Mouse (Mus musculus): ENCODE data around the gene Ctnnbip1.

The Ctnnbip1 gene

GRCm38 (mm10) chr4:149521258-149521657 is 3.2 kb downstream of the Ctnnbip1 start:
- no peak for DNase-seq (ENCODE audit: low read depth, low spot score)

DNA sequence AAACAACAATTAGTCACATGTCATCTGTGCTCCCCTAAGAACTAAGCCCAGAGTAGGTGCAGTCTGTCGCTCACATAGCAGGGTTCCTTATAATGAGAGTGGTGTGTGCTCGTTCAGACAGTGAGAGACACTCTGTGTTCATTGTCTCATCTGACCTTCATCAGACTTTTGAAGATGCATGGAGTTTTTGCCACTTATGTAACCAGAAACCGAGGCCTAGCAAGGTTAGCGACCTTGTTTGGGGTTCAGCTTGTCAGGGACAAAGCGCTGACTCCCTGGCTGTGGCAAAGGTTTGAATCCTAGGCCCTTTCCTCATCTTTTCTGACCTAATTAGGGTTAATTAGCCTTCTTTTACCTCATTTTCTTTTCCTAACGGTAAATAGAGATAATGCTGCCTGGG is 5.9 kb downstream of the Ctnnbip1 start:
- DNase-seq (ENCODE audit: low read depth, low spot score): no peak

DNA sequence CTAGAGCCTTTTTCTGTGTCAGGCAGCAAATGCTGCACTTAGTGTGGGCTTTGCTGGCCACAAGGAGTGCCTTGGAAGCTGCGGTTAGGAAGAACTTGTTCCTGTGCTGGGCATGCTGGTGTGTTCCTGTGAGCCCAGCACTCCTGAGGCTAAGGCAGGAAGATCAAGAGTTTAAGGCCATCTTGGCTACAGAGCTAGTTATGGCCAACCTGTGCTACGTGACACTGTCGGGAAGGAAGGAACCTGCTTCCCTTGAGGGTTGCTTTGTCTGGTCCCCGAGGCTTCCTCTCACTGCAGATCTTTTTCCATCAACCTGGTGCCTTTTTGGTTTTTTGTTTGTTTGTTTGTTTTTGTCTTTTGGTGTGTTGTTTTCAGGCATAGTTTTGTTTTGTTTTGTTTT is 7.1 kb downstream of the Ctnnbip1 start:
- DNase-seq (ENCODE audit: low read depth, low spot score): no peak

DNA sequence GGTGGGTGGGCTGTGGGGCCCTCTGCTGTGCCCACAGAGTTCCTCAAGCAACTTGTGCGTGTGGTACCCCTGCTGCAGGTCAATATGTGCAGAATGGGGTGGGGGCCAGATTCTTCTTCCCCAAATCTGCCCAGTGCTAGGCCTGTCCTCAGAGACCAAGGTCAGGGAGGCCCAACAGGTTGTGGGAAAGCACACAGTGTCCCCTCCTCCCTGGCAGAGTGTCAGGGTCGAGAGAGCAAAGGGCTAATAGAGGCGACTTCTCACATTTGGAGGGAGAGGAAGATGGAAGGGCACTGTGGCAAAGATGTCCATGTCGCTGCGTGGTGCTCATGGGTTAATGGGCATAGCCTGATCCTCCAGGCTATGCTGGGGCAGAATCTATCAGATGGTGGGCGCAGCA is 7.8 kb downstream of the Ctnnbip1 start:
- no peak for DNase-seq (ENCODE audit: low read depth, low spot score)

- DNase-seq (ENCODE audit: low read depth, low spot score): peak; percentile 27
Measured at GRCm38 (mm10) chr4:149526330-149526729, 8.3 kb downstream of the Ctnnbip1 start.

DNA sequence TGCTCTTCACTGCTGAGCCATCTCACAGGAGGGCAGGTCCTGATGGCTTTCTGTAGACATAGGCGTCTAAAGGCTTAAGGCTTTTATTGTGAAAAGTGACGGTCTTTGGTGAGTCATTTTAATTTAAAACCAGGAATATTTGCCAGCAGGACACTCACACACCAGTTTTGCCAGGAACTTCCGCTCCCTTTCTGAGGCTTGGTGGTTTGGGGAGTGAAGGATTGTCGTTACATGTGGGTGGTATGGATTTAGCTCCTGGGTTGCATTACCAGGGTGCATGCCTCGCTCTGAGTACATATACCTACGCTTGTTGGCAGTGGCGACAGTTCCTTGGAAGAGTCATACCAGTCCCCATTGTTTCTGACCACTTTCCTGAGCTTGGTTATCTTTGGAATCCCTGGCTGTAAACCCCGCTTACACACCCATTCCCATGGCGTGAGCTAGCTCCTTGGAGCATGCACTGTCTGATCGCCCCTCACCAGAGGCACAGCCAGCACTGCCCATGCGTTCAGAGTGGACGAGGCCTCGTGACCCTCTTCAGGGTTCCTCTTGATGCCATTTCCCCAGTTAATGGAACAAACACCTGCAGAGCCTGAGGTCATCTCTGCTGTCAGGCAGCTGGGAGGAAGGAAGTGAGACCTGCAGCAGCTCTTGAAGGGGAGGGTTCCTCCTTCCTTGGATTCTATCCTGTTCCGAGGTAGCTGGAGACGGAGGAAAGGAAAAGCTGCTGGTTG is 9.8 kb downstream of the Ctnnbip1 start:
- no peak for DNase-seq (ENCODE audit: low read depth, low spot score)

- DNase-seq (ENCODE audit: low read depth, low spot score): no peak
Measured at GRCm38 (mm10) chr4:149529691-149530090, 11.7 kb downstream of the Ctnnbip1 start.

DNA sequence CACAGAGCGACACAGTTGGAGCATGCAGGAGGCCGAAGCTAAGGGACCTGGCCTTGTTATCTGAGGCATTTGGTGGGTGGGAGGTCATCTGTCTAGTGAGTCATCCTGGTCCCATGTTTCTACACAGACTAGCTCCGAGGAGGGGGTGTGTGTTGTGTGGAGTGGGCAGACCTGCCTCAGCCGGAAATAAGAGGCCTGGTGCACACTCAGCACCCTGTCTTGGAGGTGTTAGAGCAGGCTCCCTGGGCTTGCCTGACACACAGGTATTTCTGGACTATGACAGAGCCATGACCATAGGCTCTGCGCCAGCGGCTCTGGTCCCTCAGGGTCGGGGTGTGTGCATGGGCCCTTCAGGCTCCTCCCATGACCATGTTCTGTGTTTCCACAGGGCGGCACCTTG is 21.4 kb downstream of the Ctnnbip1 start:
- no peak for DNase-seq (ENCODE audit: low read depth, low spot score)

GRCm38 (mm10) chr4:149541935-149542334 is 23.9 kb downstream of the Ctnnbip1 start:
- no peak for DNase-seq (ENCODE audit: low read depth, low spot score)

- DNase-seq (ENCODE audit: low read depth, low spot score): no peak
Measured at GRCm38 (mm10) chr4:149542431-149542830, 24.4 kb downstream of the Ctnnbip1 start.

GRCm38 (mm10) chr4:149542927-149543553 is 25.0 kb downstream of the Ctnnbip1 start:
- DNase-seq (ENCODE audit: low read depth, low spot score): peak; percentile 78

- DNase-seq (ENCODE audit: low read depth, low spot score): no peak
Measured at GRCm38 (mm10) chr4:149544892-149545291, 26.9 kb downstream of the Ctnnbip1 start.

GRCm38 (mm10) chr4:149546797-149547444 is 28.9 kb downstream of the Ctnnbip1 start:
- DNase-seq (ENCODE audit: low read depth, low spot score): no peak

GRCm38 (mm10) chr4:149547523-149547922 is 29.5 kb downstream of the Ctnnbip1 start:
- DNase-seq (ENCODE audit: low read depth, low spot score): no peak

- peak; percentile 85 for DNase-seq (ENCODE audit: low read depth, low spot score)
Measured at GRCm38 (mm10) chr4:149549221-149549925, 31.3 kb downstream of the Ctnnbip1 start.

GRCm38 (mm10) chr4:149550866-149551265 is 32.8 kb downstream of the Ctnnbip1 start:
- DNase-seq (ENCODE audit: low read depth, low spot score): no peak

DNA sequence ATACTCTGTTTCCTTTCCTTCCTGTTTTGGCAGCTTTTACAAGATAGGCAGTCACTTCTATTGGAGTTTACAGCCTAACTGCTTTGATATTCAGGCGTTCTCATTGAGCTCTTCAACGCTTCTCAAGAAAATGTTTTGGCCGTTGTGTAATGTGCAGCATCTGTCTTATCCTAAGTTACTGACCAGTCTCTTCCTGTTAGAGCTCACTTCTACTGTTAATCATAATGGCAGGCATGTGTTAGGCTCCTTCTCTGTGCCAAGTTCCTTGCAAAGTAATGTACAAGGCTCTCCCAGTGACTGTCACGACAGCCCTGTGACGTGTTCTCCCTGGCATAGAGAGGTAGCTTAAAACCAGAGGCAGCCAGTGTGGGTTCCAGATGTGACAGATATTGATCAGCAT is 33.7 kb downstream of the Ctnnbip1 start:
- DNase-seq (ENCODE audit: low read depth, low spot score): no peak

DNA sequence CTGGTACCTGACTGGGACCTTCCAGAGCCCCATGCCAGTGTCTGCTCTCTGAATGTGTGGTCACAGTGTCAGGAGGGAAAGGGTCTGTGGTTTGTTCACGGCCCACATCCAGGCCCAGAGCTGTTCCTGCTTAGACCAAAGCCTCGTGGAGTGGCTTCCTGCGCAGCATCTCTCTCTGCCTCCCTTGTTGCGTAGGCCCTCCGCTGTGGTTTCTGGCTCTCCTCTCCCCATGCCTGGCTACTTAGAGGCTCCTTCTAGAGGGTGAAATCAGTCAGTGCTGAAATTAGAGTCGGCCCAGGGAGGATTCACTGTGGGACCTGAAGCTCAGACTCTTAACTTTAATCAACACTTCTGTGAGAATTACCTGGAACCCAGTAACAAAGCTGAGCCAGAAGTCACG is 35.8 kb downstream of the Ctnnbip1 start:
- no peak for DNase-seq (ENCODE audit: low read depth, low spot score)

DNA sequence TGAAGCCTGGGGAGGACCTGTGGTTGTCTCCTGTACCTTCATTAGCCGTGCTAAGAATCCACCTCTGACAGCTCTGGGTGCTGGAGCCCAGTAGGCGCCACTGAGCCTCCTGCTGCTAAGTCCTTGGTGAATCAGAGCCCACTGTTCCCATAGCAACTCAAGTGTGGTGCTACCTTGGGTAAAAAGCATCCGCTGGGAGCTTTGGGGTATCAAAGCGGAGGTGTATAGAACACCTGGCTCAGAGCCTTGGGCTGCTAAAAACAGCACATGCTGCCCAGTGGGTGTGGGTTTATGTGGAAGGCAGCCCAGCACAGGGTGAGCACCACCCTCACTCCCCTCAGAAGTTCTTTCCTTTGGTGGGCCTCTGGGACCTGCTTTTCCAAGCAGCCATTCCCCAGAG is 38.1 kb downstream of the Ctnnbip1 start:
- DNase-seq (ENCODE audit: low read depth, low spot score): no peak

DNA sequence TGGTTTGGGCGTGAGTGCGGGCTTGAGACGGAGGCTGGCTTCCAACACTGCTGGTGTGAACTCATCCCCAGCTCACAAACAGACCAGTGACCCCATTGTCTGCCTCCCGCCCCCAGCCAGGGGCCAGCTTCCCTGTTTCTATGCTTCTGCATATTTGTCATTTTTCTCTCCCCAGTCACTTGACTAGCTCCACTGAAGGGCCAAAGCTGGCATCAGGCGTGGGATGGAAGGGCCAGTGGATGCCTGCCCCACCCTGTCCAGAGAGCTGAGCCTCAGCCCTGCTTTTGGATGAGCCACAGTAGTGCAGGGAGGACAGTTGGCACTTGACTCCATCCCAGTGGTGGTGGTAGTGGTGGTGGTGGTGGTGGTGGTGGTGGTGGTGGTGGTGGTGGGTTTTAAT is 39.9 kb downstream of the Ctnnbip1 start:
- no peak for DNase-seq (ENCODE audit: low read depth, low spot score)

DNA sequence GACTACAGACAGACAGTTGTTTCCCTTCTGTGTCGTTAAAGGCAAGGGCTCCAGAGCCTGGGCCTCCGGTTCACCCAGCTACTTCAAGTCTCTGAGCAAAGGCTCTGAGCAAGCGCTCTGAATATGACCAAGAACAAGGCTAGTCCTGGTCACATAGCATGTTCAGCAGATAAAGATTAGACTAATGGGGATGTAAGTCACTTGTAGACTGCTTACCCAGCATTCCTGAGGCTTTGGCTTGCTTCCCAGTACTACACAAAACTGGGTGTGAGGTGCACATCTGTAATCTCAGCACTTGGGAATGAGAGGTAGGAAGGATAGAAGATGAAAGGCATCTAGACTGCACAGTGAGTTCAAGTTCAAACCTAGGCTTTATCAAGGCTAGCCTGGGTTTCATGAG is 40.4 kb downstream of the Ctnnbip1 start:
- DNase-seq (ENCODE audit: low read depth, low spot score): no peak

DNA sequence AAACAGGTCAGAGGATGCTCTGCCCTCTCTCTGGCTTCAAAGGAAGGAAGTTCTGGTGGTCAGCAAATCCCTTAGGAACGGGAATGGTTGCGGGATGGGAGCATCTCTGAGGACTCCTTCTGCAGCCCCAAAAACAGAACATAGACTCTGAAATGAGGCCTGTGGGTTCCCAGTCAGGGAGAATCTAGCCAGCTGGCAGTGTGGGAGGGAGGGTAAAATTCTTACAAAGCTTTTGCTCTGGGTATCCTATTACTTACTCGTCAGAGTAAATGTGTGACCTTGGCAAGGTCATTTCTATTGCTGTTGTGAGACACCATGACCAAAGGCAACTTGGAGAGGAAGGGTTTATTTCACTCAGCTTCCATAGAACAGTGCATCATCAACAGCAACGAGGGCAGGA is 43.4 kb downstream of the Ctnnbip1 start:
- no peak for DNase-seq (ENCODE audit: low read depth, low spot score)
